Mouse (Mus musculus): Measurements from ENCODE around the gene Fbp2. TPM values are rescaled to one million over a fixed set of nuclear protein-coding genes. Genes with fewer than 3 reads are reported as not detected.

Fbp2 gene
- polyA plus RNA-seq, 1 experiment: 0.10 TPM

DNA sequence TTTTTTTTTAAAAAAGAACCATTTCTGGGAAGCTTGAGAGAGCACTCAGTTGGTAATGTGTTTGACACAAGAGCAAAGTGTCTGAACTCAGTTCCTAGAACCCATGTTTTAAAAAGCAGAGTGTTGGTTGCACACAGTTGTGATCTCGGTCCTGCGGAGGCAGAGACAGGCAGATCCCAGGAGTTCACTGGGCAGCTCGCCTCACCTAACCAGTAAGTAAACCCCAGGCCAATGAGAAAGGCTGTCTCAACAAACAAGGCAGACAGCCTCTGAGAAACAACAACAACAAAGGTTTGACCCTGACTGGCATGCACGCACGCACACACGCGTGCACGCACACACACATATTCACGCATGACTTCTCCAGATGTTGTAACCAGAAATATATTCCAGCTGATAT is 25.7 kb upstream of the Fbp2 start:
- no peak overlapping the region for H3K27ac ChIP-seq (ENCODE audit: insufficient read depth, low read length)
- TF ChIP-seq POLR2A (IDR thresholded peaks at IDR 0.05; ENCODE audit: extremely low read depth, insufficient read depth, low read length) (no peak), CTCF (IDR thresholded peaks at IDR 0.05; ENCODE audit: extremely low read depth, insufficient read depth, low read length) (no peak)
- no peak overlapping the region for H3K4me3 ChIP-seq (ENCODE audit: insufficient read depth, low read length)
- H3K4me1 ChIP-seq (ENCODE audit: control insufficient read depth, insufficient read depth, low read length): no peaks in the 10 kb centered on the region

DNA sequence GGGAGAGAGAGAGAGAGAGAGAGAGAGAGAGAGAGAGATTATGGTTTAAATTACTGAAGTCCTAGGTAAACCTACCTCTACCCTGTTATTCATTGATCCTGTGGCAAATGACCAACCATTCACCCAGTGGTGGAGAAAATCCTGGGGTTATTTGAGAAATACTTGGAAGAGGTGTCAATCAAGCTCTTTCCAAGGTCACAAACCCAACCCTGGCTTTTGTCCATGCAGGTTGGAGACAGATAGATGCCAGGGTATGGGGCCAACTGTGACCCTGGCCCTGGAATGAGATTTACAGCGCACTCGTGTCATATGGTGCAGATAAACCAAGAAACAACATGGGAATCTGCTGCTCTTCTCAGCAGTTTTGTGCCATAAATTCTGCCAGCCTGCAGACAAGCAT is 25.2 kb upstream of the Fbp2 start:
- no peaks in the 10 kb centered on the region for H3K4me1 ChIP-seq (ENCODE audit: control insufficient read depth, insufficient read depth, low read length)
- TF ChIP-seq CTCF (IDR thresholded peaks at IDR 0.05; ENCODE audit: extremely low read depth, insufficient read depth, low read length) (no peak), POLR2A (IDR thresholded peaks at IDR 0.05; ENCODE audit: extremely low read depth, insufficient read depth, low read length) (no peak)
- no peak overlapping the region for H3K27ac ChIP-seq (ENCODE audit: insufficient read depth, low read length)
- no peak overlapping the region for H3K4me3 ChIP-seq (ENCODE audit: insufficient read depth, low read length)

GRCm38 (mm10) chr13:62882856-62883255 is 24.6 kb upstream of the Fbp2 start:
- Histone ChIP-seq H3K4me1 (ENCODE audit: control insufficient read depth, insufficient read depth, low read length) (no peaks in the 10 kb centered on the region), H3K4me3 (ENCODE audit: insufficient read depth, low read length) (no peak overlapping the region), H3K27ac (ENCODE audit: insufficient read depth, low read length) (no peak overlapping the region)
- TF ChIP-seq CTCF (IDR thresholded peaks at IDR 0.05; ENCODE audit: extremely low read depth, insufficient read depth, low read length): no peak
- no peak for TF ChIP-seq POLR2A (IDR thresholded peaks at IDR 0.05; ENCODE audit: extremely low read depth, insufficient read depth, low read length)

DNA sequence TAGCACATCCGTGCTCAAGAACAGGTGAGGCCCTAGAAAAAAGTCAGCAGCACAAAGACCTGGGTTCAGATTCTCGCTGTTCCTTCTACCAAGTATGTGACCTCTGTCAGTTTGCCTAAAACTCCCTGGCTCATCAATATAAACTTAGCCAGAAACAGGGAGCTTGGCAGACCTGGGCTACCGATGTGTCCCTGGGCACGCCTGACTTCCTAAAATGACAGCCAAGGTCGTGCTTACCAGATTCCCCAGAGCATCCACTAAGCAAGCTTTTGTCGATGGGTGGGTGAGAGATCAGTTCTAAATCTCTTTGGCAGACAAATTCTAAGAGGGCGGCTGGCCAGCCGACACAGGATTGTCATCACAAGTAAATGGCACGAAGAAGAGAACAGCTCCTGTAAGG is 23.1 kb upstream of the Fbp2 start:
- H3K4me3 ChIP-seq (ENCODE audit: insufficient read depth, low read length): no peak overlapping the region
- no peak overlapping the region for H3K27ac ChIP-seq (ENCODE audit: insufficient read depth, low read length)
- TF ChIP-seq CTCF (IDR thresholded peaks at IDR 0.05; ENCODE audit: extremely low read depth, insufficient read depth, low read length) (no peak), POLR2A (IDR thresholded peaks at IDR 0.05; ENCODE audit: extremely low read depth, insufficient read depth, low read length) (no peak)
- H3K4me1 ChIP-seq (ENCODE audit: control insufficient read depth, insufficient read depth, low read length): no peaks in the 10 kb centered on the region

- no peak overlapping the region for H3K27ac ChIP-seq (ENCODE audit: insufficient read depth, low read length)
- TF ChIP-seq CTCF (IDR thresholded peaks at IDR 0.05; ENCODE audit: extremely low read depth, insufficient read depth, low read length): no peak
- TF ChIP-seq POLR2A (IDR thresholded peaks at IDR 0.05; ENCODE audit: extremely low read depth, insufficient read depth, low read length): no peak
- no peak overlapping the region for H3K4me3 ChIP-seq (ENCODE audit: insufficient read depth, low read length)
Measured at GRCm38 (mm10) chr13:62879831-62880615, 21.8 kb upstream of the Fbp2 start.

GRCm38 (mm10) chr13:62879411-62879810 is 21.2 kb upstream of the Fbp2 start:
- no peak for TF ChIP-seq CTCF (IDR thresholded peaks at IDR 0.05; ENCODE audit: extremely low read depth, insufficient read depth, low read length)
- no peak for TF ChIP-seq POLR2A (IDR thresholded peaks at IDR 0.05; ENCODE audit: extremely low read depth, insufficient read depth, low read length)
- H3K4me1 ChIP-seq (ENCODE audit: control insufficient read depth, insufficient read depth, low read length): no peaks in the 10 kb centered on the region
- no peak overlapping the region for H3K4me3 ChIP-seq (ENCODE audit: insufficient read depth, low read length)
- H3K27ac ChIP-seq (ENCODE audit: insufficient read depth, low read length): no peak overlapping the region

More at GRCm38 (mm10) chr13:62879831-62880615, 21.8 kb upstream of the Fbp2 start:
- H3K4me1 ChIP-seq (ENCODE audit: control insufficient read depth, insufficient read depth, low read length): no peaks in the 10 kb centered on the region

DNA sequence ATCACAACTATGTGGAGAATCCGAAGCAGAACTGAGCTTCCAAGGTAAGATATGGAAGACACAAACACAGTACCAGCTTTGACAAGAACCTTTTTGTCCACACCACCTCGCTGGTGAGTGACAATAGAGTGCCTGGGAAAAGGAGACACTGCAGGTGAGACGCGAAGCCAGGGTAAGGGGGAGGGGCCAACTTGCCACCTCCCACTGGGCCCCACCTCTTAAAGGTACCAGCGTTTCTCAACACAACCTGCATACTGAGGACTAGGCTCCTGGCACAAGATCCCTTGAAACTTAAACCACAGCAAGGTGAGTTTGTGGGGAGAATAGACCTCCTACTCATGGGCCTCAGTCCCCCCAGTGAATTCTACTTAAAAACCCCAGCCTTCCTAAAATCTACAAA is 19.0 kb upstream of the Fbp2 start:
- Histone ChIP-seq H3K4me3 (ENCODE audit: insufficient read depth, low read length) (no peak overlapping the region), H3K4me1 (ENCODE audit: control insufficient read depth, insufficient read depth, low read length) (no peaks in the 10 kb centered on the region), H3K27ac (ENCODE audit: insufficient read depth, low read length) (no peak overlapping the region)
- TF ChIP-seq POLR2A (IDR thresholded peaks at IDR 0.05; ENCODE audit: extremely low read depth, insufficient read depth, low read length) (no peak), CTCF (IDR thresholded peaks at IDR 0.05; ENCODE audit: extremely low read depth, insufficient read depth, low read length) (no peak)

GRCm38 (mm10) chr13:62876111-62876510 is 17.9 kb upstream of the Fbp2 start:
- TF ChIP-seq POLR2A (IDR thresholded peaks at IDR 0.05; ENCODE audit: extremely low read depth, insufficient read depth, low read length) (no peak), CTCF (IDR thresholded peaks at IDR 0.05; ENCODE audit: extremely low read depth, insufficient read depth, low read length) (no peak)
- H3K27ac ChIP-seq (ENCODE audit: insufficient read depth, low read length): no peak overlapping the region
- H3K4me1 ChIP-seq (ENCODE audit: control insufficient read depth, insufficient read depth, low read length): no peaks in the 10 kb centered on the region
- H3K4me3 ChIP-seq (ENCODE audit: insufficient read depth, low read length): no peak overlapping the region

- no peak overlapping the region for H3K27ac ChIP-seq (ENCODE audit: insufficient read depth, low read length)
- H3K4me1 ChIP-seq (ENCODE audit: control insufficient read depth, insufficient read depth, low read length): no peaks in the 10 kb centered on the region
- H3K4me3 ChIP-seq (ENCODE audit: insufficient read depth, low read length): no peak overlapping the region
- TF ChIP-seq CTCF (IDR thresholded peaks at IDR 0.05; ENCODE audit: extremely low read depth, insufficient read depth, low read length) (no peak), POLR2A (IDR thresholded peaks at IDR 0.05; ENCODE audit: extremely low read depth, insufficient read depth, low read length) (no peak)
Measured at GRCm38 (mm10) chr13:62872252-62872651, 14.0 kb upstream of the Fbp2 start.

DNA sequence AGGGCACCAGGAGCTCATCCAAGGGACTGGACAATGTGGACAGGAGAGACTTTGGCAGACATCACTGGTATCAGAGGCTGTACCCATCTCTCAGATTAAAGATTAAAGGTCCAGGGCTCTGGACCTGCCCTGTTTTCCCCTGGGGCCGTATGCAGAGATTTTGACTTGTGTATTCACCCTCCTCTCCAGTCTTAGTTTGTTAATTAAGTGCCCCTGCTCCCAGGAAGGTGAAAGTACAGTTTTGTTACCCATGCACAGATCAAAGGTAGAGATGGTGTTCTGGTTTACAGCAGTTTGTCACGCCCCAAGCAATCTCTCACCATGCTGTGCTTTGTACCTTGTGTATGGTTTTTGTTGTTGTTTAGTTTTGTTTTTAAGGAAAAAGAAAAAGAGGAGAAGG is 12.4 kb upstream of the Fbp2 start:
- TF ChIP-seq POLR2A (IDR thresholded peaks at IDR 0.05; ENCODE audit: extremely low read depth, insufficient read depth, low read length) (no peak), CTCF (IDR thresholded peaks at IDR 0.05; ENCODE audit: extremely low read depth, insufficient read depth, low read length) (no peak)
- Histone ChIP-seq H3K27ac (ENCODE audit: insufficient read depth, low read length) (no peak overlapping the region), H3K4me3 (ENCODE audit: insufficient read depth, low read length) (no peak overlapping the region), H3K4me1 (ENCODE audit: control insufficient read depth, insufficient read depth, low read length) (no peaks in the 10 kb centered on the region)

Data from cortical plate, adult 2 months (tissue).